Mouse (Mus musculus) heart, postnatal 0 days (tissue): ENCODE results near the gene Vps50. TPM values are rescaled to one million over a fixed set of nuclear protein-coding genes. Genes with fewer than 3 reads are reported as not detected.

Experiments used
- ATAC-seq: fragments of 200-750 bp; cut with Nextera tagmentation; 2 replicates; pipeline ENCODE4 v1.8.0; 2017; ENCODE audit warnings: low read depth, moderate number of reproducible peaks, moderate library complexity; ENCODE audit not compliant: insufficient read depth
- DNase-seq: peaks from one replicate; pipeline ENCODE4 v3.0.0-alpha.2; 2016; ENCODE audit warnings: low spot score
- H3K27ac ChIP-seq: fragments of 300-500 bp; sonication (generic); 2 replicates; pipeline ENCODE4 v1.5.1; 2014; ENCODE audit warnings: low read depth, mild to moderate bottlenecking
- H3K27me3 ChIP-seq: fragments of 300-500 bp; sonication (generic); 2 replicates; pipeline ENCODE4 v1.6.1; 2014; ENCODE audit warnings: low read length, mixed read lengths; ENCODE audit not compliant: control insufficient read depth, insufficient read depth
- H3K36me3 ChIP-seq: fragments of 300-500 bp; sonication (generic); replicated peaks from 2 replicates; pipeline ENCODE4 v1.6.1; 2014; ENCODE audit warnings: low read length, mixed read lengths; ENCODE audit not compliant: control insufficient read depth, insufficient read depth
- H3K4me1 ChIP-seq: fragments of 300-500 bp; sonication (generic); 2 replicates; pipeline ENCODE4 v1.6.1; 2014; ENCODE audit warnings: antibody characterized with exemption; ENCODE audit not compliant: control insufficient read depth, insufficient read depth
- H3K4me2 ChIP-seq: fragments of 300-500 bp; sonication (generic); 2 replicates; pipeline ENCODE4 v1.6.1; 2014; ENCODE audit warnings: low read depth, mild to moderate bottlenecking, low read length, moderate library complexity
- H3K4me3 ChIP-seq: fragments of 300-500 bp; sonication (generic); 2 replicates; pipeline ENCODE4 v1.5.1; 2014; ENCODE audit warnings: low read depth, low read length
- H3K9ac ChIP-seq: fragments of 300-500 bp; sonication (generic); replicated peaks from 2 replicates; pipeline ENCODE4 v1.6.1; 2014; ENCODE audit warnings: low read depth, low read length, mixed read lengths
- H3K9me3 ChIP-seq: fragments of 300-500 bp; sonication (generic); replicated peaks from 2 replicates; pipeline ENCODE4 v1.6.1; 2016; ENCODE audit warnings: low read length; ENCODE audit not compliant: control insufficient read depth
- CTCF ChIP-seq: IDR thresholded peaks from 2 replicates; pipeline ENCODE4 v1.5.1; 2016; ENCODE audit warnings: antibody characterized with exemption, control low read depth, low read depth
- EP300 ChIP-seq: IDR thresholded peaks from 2 replicates; pipeline ENCODE4 v1.6.1; 2016; ENCODE audit warnings: antibody characterized with exemption, low read depth
- WGBS: fragments of 180-500 bp; shearing (Covaris S2); extraction: QIAGEN DNeasy Blood & Tissue Kit; methylation state at CpG from one replicate; pipeline ENCODE4 v1.1.7; 2014; 5-methylcytosine and 5-hydroxymethylcytosine counted together
- polyA plus RNA-seq: library from polyadenylated mRNA; unstranded; fragments of >200 nt; fragmentation: Nextera tagmentation; extraction: Ambion mirVana; gene quantifications from 2 replicates; pipeline ENCODE4 v1.2.1, GENCODE M21; 2015
- total RNA-seq: library from RNA; depleted of rRNA; stranded (reverse); fragments of >200 nt; gene quantifications from 2 replicates; pipeline ENCODE4 v1.2.3, GENCODE M21; 2014; ENCODE audit warnings: low replicate concordance

Vps50 gene
- total and polyA plus RNA-seq, 2 experiments from 2014 or later = 14.3 to 39.6 TPM

GRCm38 (mm10) chr6:3509782-3510181, 11.6 kb downstream of the Vps50 start:
- Histone ChIP-seq H3K36me3 (no peaks in the 10 kb centered on the region; the same call in 1 of the 2 replicates), H3K4me1 (no peaks in the 10 kb centered on the region), H3K9me3 (no peaks in the 10 kb centered on the region), H3K9ac (no peak overlapping the region), H3K4me2 (no peak overlapping the region), H3K27ac (no peak overlapping the region), H3K27me3 (no peaks in the 10 kb centered on the region), H3K4me3 (no peak overlapping the region)
- no peak for TF ChIP-seq EP300
- peak; percentile 66 for TF ChIP-seq CTCF
- WGBS = 17% methylated on average over 2 of the region's 2 CpGs
- ATAC-seq = no peak
- DNase-seq = peak; percentile 59

DNA sequence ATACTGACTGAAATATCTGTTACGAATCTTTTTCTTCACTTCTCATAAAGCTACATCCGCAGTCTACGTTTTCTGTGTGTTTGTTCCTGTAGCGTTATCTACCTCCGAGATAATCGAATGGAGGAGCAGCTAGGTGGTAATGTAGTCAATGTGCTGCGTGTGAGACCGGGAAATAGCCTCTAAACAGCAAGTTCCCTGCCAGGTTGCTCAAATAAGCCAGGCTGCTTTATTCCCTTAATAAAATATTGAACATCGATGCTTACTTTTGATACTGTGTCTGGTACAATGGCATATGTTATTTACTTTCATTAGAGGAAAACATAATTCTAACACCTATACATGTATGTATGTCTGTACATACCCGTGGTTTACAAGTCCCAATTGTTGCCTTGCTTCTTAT, 12.9 kb downstream of the Vps50 start:
- 77% methylated on average over 10 of the region's 10 CpGs for WGBS

DNA sequence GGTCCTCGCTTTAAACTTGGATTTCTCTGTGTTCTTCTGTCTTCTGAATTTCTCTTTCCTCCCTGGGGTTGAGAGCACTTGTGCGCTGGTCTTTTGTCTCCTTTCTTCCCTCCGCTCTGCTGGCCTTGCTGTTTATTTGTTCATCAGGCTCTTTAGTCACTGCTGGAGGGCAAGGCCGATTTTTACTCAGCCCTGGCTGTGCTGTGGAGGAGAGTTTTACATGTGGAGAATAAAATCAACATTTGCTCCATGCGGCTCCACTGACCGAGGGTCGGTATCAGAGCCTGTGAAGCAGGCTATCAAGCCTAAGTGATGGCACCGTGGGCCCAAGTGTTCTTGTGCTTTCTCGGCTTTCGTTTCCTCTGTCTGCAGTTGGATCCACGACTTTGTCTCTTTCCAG, 13.4 kb downstream of the Vps50 start:
- H3K27ac ChIP-seq = no peak overlapping the region
- WGBS = 75% methylated on average over 11 of the region's 11 CpGs

More for the DNA sequence above, 12.9 kb downstream of the Vps50 start:
- TF ChIP-seq CTCF (no peak), EP300 (no peak)
- H3K36me3 ChIP-seq = no peaks in the 10 kb centered on the region; the same call in 1 of the 2 replicates
- H3K4me3 ChIP-seq = no peak overlapping the region
- H3K9me3 ChIP-seq = no peaks in the 10 kb centered on the region
- no peaks in the 10 kb centered on the region for H3K4me1 ChIP-seq
- no peak overlapping the region for H3K27ac ChIP-seq
- no peak overlapping the region for H3K4me2 ChIP-seq
- ATAC-seq = no peak
- no peak overlapping the region for H3K9ac ChIP-seq
- H3K27me3 ChIP-seq = no peaks in the 10 kb centered on the region
- DNase-seq = no peak

DNA sequence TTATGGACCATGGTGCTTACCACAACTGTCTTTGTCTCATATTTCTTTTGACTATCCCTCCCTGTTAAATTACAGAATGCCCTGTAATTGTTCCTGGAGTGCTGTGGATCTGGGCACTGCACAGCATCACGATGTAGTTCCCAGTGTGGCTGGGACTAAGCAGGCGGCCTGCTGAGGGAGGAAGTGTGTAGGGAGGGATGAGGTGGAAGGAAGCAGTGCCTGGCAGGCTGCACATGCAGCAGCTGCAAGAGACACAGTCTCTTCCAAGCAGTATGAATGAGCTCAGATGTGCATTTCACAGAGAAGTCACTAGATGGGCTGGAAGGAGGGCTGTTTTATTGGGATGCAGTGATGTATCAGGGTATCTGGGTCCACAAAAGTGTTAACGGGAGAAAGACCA, 14.4 kb downstream of the Vps50 start:
- ATAC-seq = no peak
- Histone ChIP-seq H3K27ac (no peak overlapping the region), H3K27me3 (no peaks in the 10 kb centered on the region), H3K4me3 (no peak overlapping the region), H3K4me2 (no peak overlapping the region), H3K9me3 (no peaks in the 10 kb centered on the region), H3K36me3 (peaks cover 10% of the 10 kb centered on the region; the same call in 1 of the 2 replicates), H3K4me1 (no peaks in the 10 kb centered on the region), H3K9ac (no peak overlapping the region)
- TF ChIP-seq CTCF = no peak
- no peak for TF ChIP-seq EP300
- DNase-seq = no peak
- WGBS = 51% methylated on average over 3 of the region's 3 CpGs

More for the DNA sequence above, 13.4 kb downstream of the Vps50 start:
- Histone ChIP-seq H3K4me2 (no peak overlapping the region), H3K27me3 (no peaks in the 10 kb centered on the region), H3K4me3 (no peak overlapping the region), H3K9ac (no peak overlapping the region), H3K9me3 (no peaks in the 10 kb centered on the region), H3K36me3 (no peaks in the 10 kb centered on the region), H3K4me1 (no peaks in the 10 kb centered on the region)
- ATAC-seq (no peak), DNase-seq (no peak)
- TF ChIP-seq EP300 (no peak), CTCF (no peak)

DNA sequence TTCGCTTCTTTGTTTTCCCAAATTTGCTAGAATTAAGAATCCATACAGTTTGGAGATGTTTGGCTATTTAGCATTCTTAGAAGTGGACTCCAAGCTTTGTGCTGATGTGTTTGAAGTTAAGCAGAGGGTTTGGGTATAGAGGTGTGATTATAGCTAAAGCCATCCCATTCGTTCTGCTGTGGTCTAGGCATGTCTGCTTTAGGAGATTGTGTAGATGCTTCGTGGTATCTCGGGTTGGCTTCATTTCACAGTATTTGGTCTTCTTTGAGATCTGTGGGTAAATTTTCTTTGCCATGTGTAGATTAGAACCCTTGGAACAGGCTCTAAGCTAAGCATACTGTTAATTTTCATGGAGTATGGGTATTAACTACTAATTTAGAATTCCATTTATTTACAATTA, 30.0 kb downstream of the Vps50 start:
- 90% methylated on average over 4 of the region's 4 CpGs for whole genome bisulfite sequencing
- TF ChIP-seq EP300 (no peak), CTCF (no peak)

DNA sequence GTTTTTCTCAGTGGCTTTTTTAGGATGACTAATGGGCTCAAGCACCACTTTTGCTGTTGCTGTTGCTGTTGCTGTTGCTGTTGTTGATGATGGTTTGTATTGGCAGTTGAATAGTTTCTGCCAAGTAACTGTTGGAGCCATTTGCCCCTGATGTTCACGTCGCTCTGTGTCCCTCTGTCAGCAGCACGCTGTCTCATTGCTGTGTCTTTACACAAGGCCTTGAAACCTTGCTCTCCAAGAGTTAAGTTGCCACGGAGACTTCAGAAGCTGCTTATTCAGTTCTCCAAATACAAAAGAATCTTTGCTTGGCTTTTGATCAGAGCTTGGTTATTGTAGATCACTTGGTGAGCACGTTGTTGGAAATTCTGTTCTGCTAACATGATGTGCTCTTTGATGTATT, 33.3 kb downstream of the Vps50 start:
- Histone ChIP-seq H3K9me3 (no peaks in the 10 kb centered on the region), H3K4me2 (no peak overlapping the region), H3K9ac (no peak overlapping the region), H3K36me3 (peaks cover 6% of the 10 kb centered on the region), H3K27ac (no peak overlapping the region), H3K4me3 (no peak overlapping the region), H3K27me3 (no peaks in the 10 kb centered on the region), H3K4me1 (no peaks in the 10 kb centered on the region)
- 84% methylated on average over 5 of the region's 5 CpGs for WGBS
- ATAC-seq (no peak), DNase-seq (no peak)
- TF ChIP-seq EP300 (no peak), CTCF (no peak)

More for the DNA sequence above, 30.0 kb downstream of the Vps50 start:
- DNase-seq (no peak), ATAC-seq (no peak)
- no peak overlapping the region for H3K4me3 ChIP-seq
- H3K9ac ChIP-seq = no peak overlapping the region
- H3K27me3 ChIP-seq = no peaks in the 10 kb centered on the region
- no peaks in the 10 kb centered on the region for H3K36me3 ChIP-seq
- H3K27ac ChIP-seq = no peak overlapping the region
- H3K4me1 ChIP-seq = no peaks in the 10 kb centered on the region
- H3K9me3 ChIP-seq = no peaks in the 10 kb centered on the region
- H3K4me2 ChIP-seq = no peak overlapping the region
